Mouse (Mus musculus): ENCODE measurements around the gene Selenos. TPM values are rescaled to one million over a fixed set of nuclear protein-coding genes. Genes with fewer than 3 reads are reported as not detected.

Gene Selenos
- 10 to 100 TPM; 28.4 to 29.6 TPM for total RNA-seq (2021)
- long read RNA-seq, experiment 1, transcript Selenos-201 (6 exons, 1,191 nt) = major isoform, 55 of 63 reads
- long read RNA-seq, experiment 1, partial matches to known transcripts = 2 of 63 reads
- long read RNA-seq, experiment 1, other reads (novel, unspliced or antisense) = 1 of 63 reads
- long read RNA-seq, experiment 2, transcript Selenos-201 (6 exons, 1,191 nt) = major isoform, 38 of 43 reads
- long read RNA-seq, experiment 2, partial matches to known transcripts = 0 of 43 reads
- long read RNA-seq, experiment 2, other reads (novel, unspliced or antisense) = 1 of 43 reads

- DNase-seq = peak; percentile 92 to 94
- intact Hi-C loops (cut with DNase I) = no loop called here
Observed at GRCm38 (mm10) chr7:66079364-66080230, at the start of gene Selenos. Selenos (plus strand) TSS chr7:66079649.

DNA sequence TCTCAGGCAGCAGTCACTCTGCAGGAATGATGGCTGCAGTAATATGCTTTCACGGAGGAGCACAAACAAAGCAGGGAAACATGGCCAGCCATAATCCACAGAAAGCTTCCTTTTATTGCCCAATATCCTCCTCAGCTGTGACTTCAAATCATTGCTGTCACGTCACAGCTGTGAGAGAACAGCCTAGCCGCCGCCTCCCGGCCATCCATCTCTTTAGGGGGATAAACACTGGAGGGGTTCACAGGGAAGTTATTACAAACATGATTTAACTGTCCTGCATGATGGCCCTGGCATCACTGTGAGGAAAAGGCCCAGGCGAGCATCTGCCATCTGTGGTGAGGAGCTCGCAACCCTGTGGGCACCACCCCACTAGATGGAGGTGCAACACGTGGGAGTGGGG is 42.6 kb upstream of the Selenos start:
- no peak for DNase-seq
- intact Hi-C loops (cut with DNase I) = no loop called here

GRCm38 (mm10) chr7:66038261-66038660 is 41.2 kb upstream of the Selenos start:
- DNase-seq = no peak
- intact Hi-C loops (cut with DNase I) = no loop called here

DNA sequence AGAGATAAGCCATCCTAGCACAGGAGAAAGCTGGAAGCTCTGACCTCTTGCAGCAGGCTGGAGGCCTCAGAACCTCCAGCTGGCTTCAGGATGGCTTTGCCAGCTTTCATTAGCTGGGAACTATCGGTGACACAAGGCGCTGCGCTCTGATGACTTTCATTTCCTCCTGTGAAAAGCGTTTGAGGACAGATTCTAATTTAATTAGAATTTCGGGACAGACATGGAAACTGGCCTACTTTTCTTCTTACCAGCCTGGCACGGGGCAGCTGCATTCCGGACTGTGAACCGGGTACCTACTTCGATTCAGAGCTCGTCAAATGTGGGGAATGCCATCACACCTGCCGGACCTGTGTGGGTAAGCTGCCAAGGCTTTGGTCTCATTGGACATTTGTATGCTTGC is 40.7 kb upstream of the Selenos start:
- intact Hi-C loops (cut with DNase I) = no loop called here
- DNase-seq = no peak

GRCm38 (mm10) chr7:66040026-66040814 is 39.2 kb upstream of the Selenos start:
- no peak for DNase-seq
- intact Hi-C loops (cut with DNase I) = no loop called here

- no peak for DNase-seq
- intact Hi-C loops (cut with DNase I) = no loop called here
Observed at GRCm38 (mm10) chr7:66043552-66044459, 35.6 kb upstream of the Selenos start, which contains the start of gene Gm45213. Gm45213 (plus strand) TSS chr7:66043602.

- DNase-seq = no peak
- intact Hi-C loops (cut with DNase I) = no loop called here
Observed at GRCm38 (mm10) chr7:66044617-66045016, 34.8 kb upstream of the Selenos start.

DNA sequence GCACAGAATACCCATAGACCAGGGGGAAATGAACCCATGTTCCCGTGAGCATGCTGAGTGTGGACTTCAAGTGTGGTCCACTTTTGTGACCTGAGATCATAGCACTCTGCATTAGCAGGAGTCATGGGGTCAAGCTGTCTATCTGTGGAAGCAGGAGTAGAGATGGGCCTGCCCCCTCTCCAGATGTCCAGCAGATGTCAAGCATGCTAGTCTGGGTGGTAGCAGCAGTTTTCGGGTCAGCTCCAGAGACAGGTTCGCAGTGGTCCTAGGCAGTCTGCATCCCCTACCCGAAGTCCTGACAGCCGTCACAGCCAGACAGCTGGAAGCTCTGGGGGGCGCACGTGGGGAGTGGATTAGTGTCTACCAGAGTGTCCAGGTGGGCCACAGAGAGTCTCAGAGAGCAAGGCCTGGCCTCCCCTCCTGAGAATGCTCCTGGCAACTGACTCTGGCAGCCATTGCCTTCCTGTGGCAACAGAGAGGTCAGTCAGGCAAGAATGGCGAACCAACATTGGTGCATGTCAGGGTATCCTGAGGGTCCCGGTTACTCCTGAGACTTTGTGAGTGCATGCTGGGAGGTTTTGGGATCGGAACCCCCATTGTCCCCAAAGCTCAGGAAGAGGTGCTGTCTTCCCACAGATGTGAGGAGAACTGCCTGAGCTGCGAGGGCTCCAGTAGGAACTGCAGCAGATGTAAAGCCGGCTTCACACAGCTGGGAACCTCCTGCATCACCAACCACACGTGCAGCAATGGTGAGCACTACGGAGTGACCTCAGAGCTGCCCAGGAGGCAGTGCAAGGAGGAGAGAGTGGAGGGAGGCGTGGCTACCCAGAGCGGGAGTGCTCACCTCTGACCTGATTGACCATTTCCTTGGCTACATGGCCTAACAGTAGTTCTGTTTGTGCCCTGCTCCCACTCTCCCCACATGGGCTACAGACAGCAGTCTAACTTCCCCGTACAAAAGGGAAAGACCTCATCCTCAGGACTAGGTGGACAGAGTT is 32.2 kb upstream of the Selenos start:
- intact Hi-C loops (cut with DNase I) = no loop called here
- no peak for DNase-seq

DNA sequence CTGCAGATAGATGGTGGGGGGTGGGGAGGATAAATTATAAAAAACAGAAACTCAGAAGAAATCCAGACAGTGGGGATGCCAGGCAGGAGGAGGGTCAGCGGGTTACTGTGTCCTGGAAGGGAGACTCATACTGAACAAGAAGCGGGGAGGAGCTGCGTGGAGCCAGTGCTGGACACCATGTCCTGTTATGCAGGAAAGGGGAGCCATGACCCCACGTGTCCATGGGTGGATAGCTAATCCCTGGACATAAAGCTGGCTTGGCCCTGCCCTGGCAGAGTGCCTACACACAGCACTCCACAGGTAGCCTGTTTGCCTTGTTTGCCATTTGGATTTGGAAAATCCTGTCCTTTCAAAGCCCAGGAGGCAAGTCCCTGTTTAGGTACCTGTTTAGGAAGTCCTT is 31.5 kb upstream of the Selenos start:
- intact Hi-C loops (cut with DNase I) = no loop called here
- no peak for DNase-seq

DNA sequence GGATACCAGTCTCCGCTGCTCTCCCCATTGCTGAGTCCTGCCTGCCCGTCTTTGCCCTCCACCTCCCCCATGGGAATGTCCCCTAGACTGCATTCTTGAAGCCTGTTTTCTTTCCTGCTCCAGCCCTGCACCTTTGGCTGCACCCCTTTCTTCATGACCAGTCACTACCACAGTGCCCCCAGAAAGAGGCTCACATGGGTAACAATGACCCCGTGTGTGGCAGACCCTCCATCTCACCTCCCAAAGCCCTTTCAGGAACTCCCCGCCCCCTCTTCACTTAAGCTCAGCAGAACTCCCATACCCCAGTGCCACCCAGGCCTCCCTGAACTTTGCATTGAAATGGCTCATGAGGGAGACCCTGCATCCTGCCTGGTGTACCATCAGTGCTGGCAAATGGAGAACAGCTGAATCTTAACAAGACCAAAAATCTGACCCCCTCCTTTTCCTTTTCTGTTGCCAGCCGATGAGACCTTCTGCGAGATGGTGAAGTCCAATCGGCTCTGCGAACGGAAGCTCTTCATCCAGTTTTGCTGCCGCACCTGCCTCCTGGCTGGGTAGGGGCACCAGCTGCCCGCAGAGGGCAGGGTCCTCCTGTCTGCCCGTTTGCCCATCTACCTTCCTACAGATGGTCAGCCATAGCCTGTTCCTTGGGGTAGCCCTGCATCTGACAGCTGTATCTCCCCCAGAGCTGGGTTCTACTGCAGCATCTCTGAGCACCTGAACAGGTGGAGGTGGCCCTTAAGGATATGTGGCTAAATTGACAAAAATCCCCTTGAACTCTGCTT is 30.8 kb upstream of the Selenos start:
- no peak for DNase-seq
- intact Hi-C loops (cut with DNase I) = no loop called here

DNA sequence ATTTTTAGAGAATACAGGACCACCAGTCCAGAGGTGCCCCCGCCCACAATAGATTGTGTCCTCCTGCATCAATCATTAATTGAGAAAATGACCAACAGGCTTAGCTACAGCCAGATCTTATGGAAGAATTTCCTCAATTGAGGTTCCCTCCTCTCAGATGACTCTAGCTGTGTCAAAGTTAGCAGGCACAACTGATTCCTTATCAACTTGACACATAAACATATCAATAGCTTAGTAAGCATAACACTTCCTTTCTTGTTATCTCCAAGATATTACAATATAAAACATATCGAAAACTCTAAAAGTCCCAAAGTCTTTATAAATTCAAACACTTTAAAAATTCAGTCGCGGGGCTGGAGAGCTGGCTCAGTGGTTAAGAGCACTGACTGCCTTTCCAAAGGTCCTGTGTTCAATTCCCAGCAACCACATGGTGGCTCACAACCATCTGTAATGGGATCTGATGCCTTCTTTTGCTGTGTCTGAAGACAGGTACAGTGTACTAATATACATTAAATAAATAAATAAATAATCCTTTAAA is 25.4 kb upstream of the Selenos start:
- intact Hi-C loops (cut with DNase I) = loop anchor here (2.0 kb wide), 1 partner anchor 349 kb away; no protein-coding TSS in a partner anchor
- DNase-seq = no peak

DNA sequence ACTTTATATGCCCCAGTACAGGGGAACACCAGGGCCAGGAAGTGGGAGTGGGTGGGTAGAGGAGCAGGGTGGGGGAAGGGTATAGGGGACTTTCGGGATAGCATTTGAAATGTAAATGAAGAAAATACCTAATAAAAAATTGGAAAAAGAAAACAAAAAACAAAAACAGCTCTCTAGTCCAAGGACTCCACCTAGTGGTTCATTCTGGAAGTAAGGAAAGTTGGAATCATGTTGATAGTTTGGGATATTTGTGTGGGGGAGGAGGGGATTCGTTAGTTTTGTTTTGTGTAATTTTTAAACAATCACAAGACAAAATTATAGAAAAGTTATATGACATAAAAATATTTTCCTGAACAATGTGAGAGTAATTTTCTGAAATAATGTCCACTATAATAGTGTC is 24.1 kb upstream of the Selenos start:
- DNase-seq = peak in 1 of 2 experiments; percentile 25
- intact Hi-C loops (cut with DNase I) = loop anchor here (2.0 to 5.0 kb wide), 3 partner anchors 193 to 351 kb away; partner anchors contain the start of gene Pcsk6

- intact Hi-C loops (cut with DNase I) = loop anchor here (5.0 kb wide), 2 partner anchors 196 to 286 kb away; partner anchors contain the start of gene Pcsk6
- no peak for DNase-seq
Observed at GRCm38 (mm10) chr7:66058703-66059102, 20.7 kb upstream of the Selenos start, which contains the start of gene Snrpa1. Snrpa1 (plus strand) TSS chr7:66059003.

DNA sequence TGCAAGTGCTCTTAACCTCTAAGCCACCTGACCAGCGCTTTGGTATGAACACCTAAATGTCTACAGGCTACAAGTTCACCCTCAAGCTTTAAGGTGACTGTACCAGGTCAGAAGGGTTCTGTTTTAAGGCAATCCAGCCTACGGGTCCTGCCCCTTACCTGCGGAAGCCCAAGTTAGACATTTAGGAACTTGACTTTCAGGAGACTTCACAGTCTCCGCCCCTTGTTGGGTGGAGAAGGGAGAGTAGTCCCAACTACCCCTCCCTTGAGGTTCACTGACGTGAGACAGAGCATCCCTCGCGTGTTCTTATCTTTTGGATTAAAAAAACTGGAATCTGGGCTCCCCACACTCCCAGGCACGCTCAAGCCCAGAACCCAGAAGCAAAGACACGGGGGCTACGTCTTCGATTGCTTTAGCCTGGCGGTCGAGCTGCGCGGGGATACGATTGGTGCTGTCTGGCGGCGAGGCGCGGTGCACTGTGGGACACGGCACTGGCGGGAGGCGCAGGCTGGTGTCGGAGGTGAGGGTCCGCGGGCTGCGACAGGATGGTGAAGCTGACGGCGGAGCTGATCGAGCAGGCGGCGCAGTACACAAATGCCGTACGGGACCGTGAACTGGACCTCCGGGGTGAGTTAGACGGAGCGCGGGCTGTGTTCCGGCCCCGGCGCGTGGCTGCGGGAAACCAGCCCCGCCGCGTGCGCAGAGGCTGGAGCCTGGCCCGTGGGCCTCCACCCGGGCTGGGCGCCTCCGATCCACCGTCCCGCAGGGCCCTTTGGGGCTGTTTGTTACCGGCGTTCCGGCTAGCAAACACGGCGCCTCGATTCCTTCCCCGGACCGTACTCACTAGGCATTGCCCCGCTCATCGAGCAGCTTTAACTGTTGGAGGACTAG is 19.1 kb upstream of the Selenos start:
- peak; percentile 88 to 91 for DNase-seq
- intact Hi-C loops (cut with DNase I) = no loop called here

GRCm38 (mm10) chr7:66061057-66061456 is 18.4 kb upstream of the Selenos start:
- no peak for DNase-seq
- intact Hi-C loops (cut with DNase I) = no loop called here

DNA sequence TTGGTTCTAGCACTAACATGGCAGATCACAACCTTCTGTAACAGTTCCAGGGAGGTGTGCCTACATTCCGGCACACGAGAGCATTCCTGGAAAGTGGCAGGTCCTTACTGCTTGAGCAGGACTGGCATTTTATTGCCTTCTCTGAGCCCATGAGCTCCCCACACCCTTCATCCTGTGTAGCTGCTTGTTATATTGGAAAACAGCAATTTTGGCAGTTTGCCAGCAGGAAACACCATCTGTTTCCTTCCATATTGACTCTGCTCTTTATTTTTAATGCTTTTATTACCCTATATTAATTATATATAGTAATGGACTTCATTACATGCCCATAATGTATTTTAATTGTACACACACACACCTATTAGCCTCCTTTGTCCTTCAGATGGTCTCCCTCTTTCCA is 3.0 kb upstream of the Selenos start:
- intact Hi-C loops (cut with DNase I) = no loop called here
- no peak for DNase-seq
